Mouse (Mus musculus) lung, embryonic 15.5 days (tissue): ENCODE measurements around the gene Nme3. TPM values are rescaled to one million over a fixed set of nuclear protein-coding genes. Genes with fewer than 3 reads are reported as not detected.

Experiments
- ATAC-seq: fragments of 200-750 bp; cut with Nextera tagmentation; 2 replicates; pipeline ENCODE4 v1.8.0; 2017; ENCODE audit warnings: moderate number of reproducible peaks, borderline replicate concordance; ENCODE audit not compliant: low FRiP score, low TSS enrichment; ENCODE audit errors: extremely low read depth
- H3K27ac ChIP-seq: fragments of 300-500 bp; sonication (generic); 2 replicates; pipeline ENCODE4 v1.5.1; 2015; ENCODE audit warnings: moderate library complexity, mild to moderate bottlenecking, inconsistent platforms
- H3K27me3 ChIP-seq: fragments of 300-500 bp; sonication (generic); 2 replicates; pipeline ENCODE4 v1.6.1; 2015; ENCODE audit warnings: inconsistent platforms
- H3K36me3 ChIP-seq: fragments of 300-500 bp; sonication (generic); 2 replicates; pipeline ENCODE4 v1.6.1; 2015; ENCODE audit warnings: inconsistent platforms
- H3K4me1 ChIP-seq: fragments of 300-500 bp; sonication (generic); 2 replicates; pipeline ENCODE4 v1.6.1; 2015; ENCODE audit warnings: inconsistent platforms
- H3K4me2 ChIP-seq: fragments of 300-500 bp; sonication (generic); 2 replicates; pipeline ENCODE4 v1.6.1; 2015; ENCODE audit warnings: inconsistent platforms, mild to moderate bottlenecking, moderate library complexity
- H3K4me3 ChIP-seq: fragments of 300-500 bp; sonication (generic); 2 replicates; pipeline ENCODE4 v1.5.1; 2015; ENCODE audit warnings: mild to moderate bottlenecking, inconsistent platforms
- H3K9ac ChIP-seq: fragments of 300-500 bp; sonication (generic); 2 replicates; pipeline ENCODE4 v1.6.1; 2015; ENCODE audit warnings: inconsistent platforms
- H3K9me3 ChIP-seq: fragments of 300-500 bp; sonication (generic); 2 replicates; pipeline ENCODE4 v1.6.1; 2016; ENCODE audit warnings: inconsistent platforms
- WGBS: fragments of 180-500 bp; shearing (Covaris S2); methylation state at CpG from one replicate; pipeline ENCODE4 v1.1.7; 2015; 5-methylcytosine and 5-hydroxymethylcytosine counted together
- polyA plus RNA-seq: library from polyadenylated mRNA; unstranded; fragments of >200 nt; fragmentation: Nextera tagmentation; extraction: Ambion mirVana; gene quantifications from 2 replicates; pipeline ENCODE4 v1.2.1, GENCODE M21; 2015

Nme3 gene
- polyA plus RNA-seq, 1 experiment from 2014 or later = 67.1 TPM

DNA sequence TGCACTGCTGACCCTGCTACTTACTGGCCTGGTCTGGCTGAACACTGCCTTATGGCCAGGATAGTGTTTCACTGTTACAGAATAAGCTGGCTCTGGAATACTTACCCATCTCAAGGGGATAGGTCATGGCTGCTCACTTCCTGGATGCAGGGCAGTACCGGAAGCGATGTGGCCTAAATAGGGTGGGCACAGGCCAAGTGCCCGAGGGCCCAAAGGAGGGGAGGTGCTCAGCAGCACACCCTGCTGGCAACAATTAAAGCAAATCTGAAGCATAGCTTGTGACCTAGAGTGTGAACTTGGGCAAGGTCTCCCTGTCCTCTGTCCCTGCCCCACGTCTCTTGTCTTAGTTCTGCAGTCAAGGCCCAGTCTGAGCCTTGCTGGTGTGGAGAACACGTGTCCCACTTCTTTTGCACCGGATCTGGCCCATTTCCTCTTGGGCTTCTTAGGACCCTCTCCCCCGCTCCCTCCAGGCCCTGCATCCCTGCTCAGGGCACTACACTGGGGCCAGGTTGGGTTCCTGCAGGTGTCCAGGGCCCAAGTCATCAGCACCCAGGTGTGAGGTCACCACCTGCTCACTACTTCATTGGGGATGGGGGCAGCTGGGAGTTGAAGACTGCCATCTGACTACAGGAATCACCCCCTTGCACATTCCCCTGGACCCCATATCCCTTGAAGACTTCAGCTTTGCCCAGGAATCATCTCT lies 14.4 kb upstream of the Nme3 start:
- no peak overlapping the region for H3K27ac ChIP-seq
- no peaks in the 10 kb centered on the region for H3K9me3 ChIP-seq
- no peaks in the 10 kb centered on the region for H3K27me3 ChIP-seq
- H3K9ac ChIP-seq = no peak overlapping the region
- WGBS = 43% methylated on average over 7 of the region's 7 CpGs
- H3K36me3 ChIP-seq = 0 out of 2 replicates have a peak, but pooled peaks cover 3% of the 10 kb centered on the region
- no peak for ATAC-seq
- peaks cover 17% of the 10 kb centered on the region for H3K4me1 ChIP-seq
- no peak overlapping the region for H3K4me3 ChIP-seq
- H3K4me2 ChIP-seq = no peak overlapping the region

DNA sequence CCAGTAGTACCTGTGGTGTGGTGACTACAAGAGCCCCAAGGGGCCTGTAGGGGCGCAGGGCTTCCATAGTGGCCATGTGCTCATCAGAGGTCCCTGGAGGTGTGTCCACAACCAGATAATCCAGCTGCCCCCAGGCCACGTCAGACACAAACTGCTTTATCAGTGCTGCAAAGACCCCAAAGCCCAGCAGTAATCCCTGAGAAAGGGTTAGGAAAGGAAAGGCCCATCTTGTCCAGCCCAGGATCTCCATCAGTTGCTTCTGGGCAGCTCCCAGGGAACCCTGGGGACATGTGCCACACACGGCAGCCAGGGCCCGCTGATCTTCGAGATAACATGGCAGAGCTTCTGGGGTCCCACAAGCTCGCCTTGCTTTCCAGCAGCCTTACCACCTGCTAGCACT lies 11.9 kb upstream of the Nme3 start:
- no peaks in the 10 kb centered on the region for H3K9me3 ChIP-seq
- 74% methylated on average over 6 of the region's 6 CpGs for WGBS
- ATAC-seq = no peak
- no peak overlapping the region for H3K27ac ChIP-seq
- peaks cover 24% of the 10 kb centered on the region for H3K4me1 ChIP-seq
- H3K4me3 ChIP-seq = no peak overlapping the region
- H3K27me3 ChIP-seq = no peaks in the 10 kb centered on the region
- 0 out of 2 replicates have a peak, but pooled peaks cover 3% of the 10 kb centered on the region for H3K36me3 ChIP-seq
- H3K4me2 ChIP-seq = no peak overlapping the region
- no peak overlapping the region for H3K9ac ChIP-seq

DNA sequence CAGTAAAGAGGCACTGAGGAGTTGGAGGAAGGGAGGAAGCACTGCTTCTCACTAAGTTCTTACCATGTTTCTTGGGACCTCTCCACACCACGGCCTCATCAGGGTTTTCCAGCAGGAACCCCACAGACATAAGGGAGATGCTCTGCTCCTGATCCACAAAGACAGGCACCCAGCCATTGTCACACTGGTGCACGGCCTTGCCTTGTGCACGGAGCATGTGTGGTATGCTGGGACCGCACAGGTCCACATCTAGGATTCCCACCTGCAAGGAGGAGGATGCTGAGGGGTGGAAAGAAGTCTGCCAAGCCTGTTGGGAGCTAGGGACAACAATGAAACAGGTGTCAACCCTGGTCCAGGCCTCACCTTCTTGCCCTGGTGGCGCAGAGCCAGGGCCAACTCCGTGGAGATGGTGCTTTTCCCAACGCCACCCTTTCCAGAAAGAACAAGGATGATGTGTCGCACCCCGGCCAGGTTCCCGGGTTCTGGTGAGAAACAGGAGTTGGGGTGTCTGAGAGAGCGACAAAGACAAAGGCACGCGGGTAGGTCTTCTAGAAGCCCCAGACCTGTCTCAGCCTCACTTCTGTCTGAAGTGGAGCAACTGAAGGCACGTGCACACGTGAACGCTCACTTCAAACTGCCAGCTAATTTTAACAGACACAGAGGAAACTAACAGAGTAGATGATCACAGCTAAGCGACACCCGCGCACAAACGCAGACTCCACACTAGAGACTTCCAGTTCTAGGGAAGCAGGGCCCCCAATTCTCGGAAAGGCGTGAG lies 10.8 kb upstream of the Nme3 start:
- Histone ChIP-seq H3K4me1 (peaks cover 24% of the 10 kb centered on the region), H3K4me3 (peak overlapping the region; percentile 66), H3K9me3 (no peaks in the 10 kb centered on the region), H3K9ac (peak overlapping the region; percentile 52), H3K4me2 (peak overlapping the region; percentile 87), H3K36me3 (peaks cover 6% of the 10 kb centered on the region), H3K27me3 (no peaks in the 10 kb centered on the region), H3K27ac (no peak overlapping the region)
- no peak for ATAC-seq
- WGBS = 20% methylated on average over 22 of the region's 22 CpGs

DNA sequence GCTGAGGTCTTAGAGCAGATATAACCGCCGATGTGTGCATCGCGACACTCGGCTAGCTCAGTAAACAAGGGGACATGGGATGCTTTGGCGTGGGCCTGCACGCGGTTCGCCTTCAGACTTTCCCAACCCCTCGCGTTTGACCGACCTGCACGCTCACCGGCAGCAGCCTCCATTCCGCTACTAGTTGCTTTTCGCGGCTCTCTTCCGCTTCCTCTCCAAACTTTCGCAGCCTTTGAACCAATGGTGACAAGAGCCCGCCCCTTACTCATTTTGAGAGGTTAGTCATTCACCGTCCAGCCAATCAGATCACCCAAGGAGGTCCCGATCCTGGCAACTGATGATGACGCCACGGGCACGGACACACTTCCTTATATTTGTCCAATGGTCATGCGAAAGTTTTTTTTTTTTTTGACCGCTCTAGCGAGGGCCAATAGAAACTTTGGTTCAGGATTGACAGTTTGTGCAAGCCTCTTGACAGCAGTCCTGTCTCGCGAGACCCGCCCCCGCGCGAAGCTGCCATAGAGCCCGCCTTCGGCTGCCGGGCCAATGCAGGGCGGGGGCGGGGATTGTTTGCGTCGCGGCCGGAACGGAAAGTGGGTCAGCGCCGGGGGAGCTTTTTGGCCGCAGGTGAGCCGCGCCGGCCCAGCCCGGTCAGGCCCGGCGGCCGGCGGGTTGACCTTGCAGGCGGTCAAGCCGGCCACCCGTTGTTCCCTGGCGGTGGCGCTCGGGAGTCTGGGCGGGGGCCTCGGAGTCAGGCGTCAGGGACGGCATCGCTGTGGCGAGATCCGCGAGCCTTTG lies 10.0 kb upstream of the Nme3 start, which contains the start of the genes Nubp2 and Spsb3:
TSS of gene Nubp2 (minus strand) at position 216 of the 798 bp plus-strand sequence.
TSS of gene Spsb3 (plus strand) at position 510 of the 798 bp plus-strand sequence.
- no peaks in the 10 kb centered on the region for H3K9me3 ChIP-seq
- under 1% methylated on average over 69 of the region's 69 CpGs for WGBS
- no peaks in the 10 kb centered on the region for H3K27me3 ChIP-seq
- peak within 1 kb of the TSS; percentile 46 for H3K27ac ChIP-seq
- peak within 1 kb of the TSS; percentile 89 for H3K9ac ChIP-seq
- H3K36me3 ChIP-seq = peaks cover 13% of the 10 kb centered on the region
- H3K4me1 ChIP-seq = peaks cover 24% of the 10 kb centered on the region
- ATAC-seq = peak; percentile 96
- H3K4me3 ChIP-seq = peak within 1 kb of the TSS; percentile 97
- peak within 1 kb of the TSS; percentile 87 for H3K4me2 ChIP-seq

DNA sequence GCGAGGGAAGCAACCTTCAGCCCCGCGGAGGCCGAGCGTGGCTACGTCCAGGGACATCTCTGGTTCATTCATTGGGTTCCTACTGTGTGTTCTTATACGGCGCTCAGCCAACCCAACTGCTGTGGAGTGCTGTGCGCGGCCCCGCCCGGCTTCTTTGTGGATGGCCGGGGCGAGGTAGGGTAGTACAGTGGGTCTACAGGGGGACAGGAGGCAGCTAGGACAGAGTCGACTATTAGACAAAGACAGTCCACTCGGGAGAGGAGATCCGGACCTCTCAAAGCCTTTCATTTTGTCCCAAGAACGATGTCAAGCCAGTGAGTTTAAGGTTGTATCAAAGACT lies 9.4 kb upstream of the Nme3 start:
- Histone ChIP-seq H3K4me2 (peak overlapping the region; percentile 81), H3K4me1 (peaks cover 24% of the 10 kb centered on the region), H3K27ac (peak overlapping the region; percentile 46), H3K9ac (peak overlapping the region; percentile 89), H3K9me3 (no peaks in the 10 kb centered on the region), H3K27me3 (no peaks in the 10 kb centered on the region), H3K36me3 (peaks cover 18% of the 10 kb centered on the region), H3K4me3 (peak overlapping the region; percentile 97)
- WGBS = 1% methylated on average over 18 of the region's 18 CpGs
- ATAC-seq = peak; percentile 2; the same call in 1 of the 2 replicates

DNA sequence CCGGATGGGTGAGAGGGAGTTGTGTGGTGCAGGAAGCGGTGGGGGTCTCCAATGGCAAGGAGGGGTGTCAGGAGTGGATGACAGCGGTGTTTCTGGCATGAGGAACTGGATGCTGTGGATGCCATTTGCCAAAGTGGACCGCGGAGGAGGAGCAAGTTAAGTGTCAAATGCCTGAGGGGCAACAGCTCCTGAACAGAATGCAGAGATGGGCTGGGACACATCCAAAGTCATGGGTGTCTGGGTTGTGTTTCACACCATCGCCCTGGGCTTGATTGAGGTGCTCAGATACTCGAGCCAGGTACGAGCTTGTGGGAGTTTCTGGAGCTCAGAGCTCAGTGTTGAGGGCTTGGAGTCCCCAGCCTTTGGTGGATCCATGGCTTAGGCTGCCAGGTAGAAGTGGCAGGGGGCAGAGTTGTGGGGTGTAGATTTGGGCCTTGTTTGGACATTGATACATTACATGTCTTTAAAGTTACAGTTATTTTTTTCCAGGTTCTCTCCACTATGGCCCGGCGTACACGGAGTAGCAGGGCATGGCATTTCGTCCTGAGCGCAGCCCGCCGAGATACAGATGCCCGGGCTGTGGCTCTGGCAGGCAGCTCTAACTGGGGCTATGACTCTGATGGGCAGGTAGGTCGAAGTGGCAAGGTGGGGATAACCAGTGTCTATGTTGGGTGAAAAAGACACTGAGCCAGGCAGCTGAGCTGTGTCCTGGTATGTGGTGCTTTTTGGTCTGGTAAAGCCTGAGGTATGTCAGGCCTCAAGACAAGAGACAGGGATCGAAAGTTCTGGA lies 8.8 kb upstream of the Nme3 start:
- H3K27me3 ChIP-seq = no peaks in the 10 kb centered on the region
- H3K4me2 ChIP-seq = peak overlapping the region; percentile 81
- peaks cover 24% of the 10 kb centered on the region for H3K4me1 ChIP-seq
- 56% methylated on average over 18 of the region's 18 CpGs for WGBS
- H3K27ac ChIP-seq = no peak overlapping the region
- H3K9ac ChIP-seq = peak overlapping the region; percentile 89
- ATAC-seq = no peak
- H3K9me3 ChIP-seq = no peaks in the 10 kb centered on the region
- H3K4me3 ChIP-seq = peak overlapping the region; percentile 97
- H3K36me3 ChIP-seq = peaks cover 24% of the 10 kb centered on the region

DNA sequence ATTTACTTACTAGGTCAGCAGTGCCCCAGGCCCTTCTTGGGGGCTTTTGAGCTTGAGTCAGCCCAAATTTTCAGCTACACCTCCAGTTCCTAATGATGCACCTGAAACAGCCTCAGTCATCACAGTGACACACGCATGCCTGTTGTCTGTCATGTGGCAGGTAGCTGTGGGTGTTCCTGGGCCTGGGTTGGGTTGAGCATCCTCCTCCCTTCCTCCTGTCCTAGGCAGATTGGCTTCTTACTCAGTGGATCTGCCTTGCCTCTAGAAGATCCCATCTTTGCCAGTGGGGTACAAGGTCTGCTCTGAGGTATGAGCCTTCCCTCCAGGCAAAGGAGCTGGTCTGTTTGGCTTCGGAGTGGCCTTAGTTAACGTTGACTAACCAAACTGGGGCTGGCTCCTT lies 7.4 kb upstream of the Nme3 start:
- no peak overlapping the region for H3K27ac ChIP-seq
- H3K4me1 ChIP-seq = peaks cover 29% of the 10 kb centered on the region
- H3K9ac ChIP-seq = no peak overlapping the region
- no peak for ATAC-seq
- H3K9me3 ChIP-seq = no peaks in the 10 kb centered on the region
- 80% methylated on average over 3 of the region's 3 CpGs for WGBS
- H3K36me3 ChIP-seq = peaks cover 33% of the 10 kb centered on the region
- no peaks in the 10 kb centered on the region for H3K27me3 ChIP-seq
- no peak overlapping the region for H3K4me3 ChIP-seq
- H3K4me2 ChIP-seq = no peak overlapping the region

DNA sequence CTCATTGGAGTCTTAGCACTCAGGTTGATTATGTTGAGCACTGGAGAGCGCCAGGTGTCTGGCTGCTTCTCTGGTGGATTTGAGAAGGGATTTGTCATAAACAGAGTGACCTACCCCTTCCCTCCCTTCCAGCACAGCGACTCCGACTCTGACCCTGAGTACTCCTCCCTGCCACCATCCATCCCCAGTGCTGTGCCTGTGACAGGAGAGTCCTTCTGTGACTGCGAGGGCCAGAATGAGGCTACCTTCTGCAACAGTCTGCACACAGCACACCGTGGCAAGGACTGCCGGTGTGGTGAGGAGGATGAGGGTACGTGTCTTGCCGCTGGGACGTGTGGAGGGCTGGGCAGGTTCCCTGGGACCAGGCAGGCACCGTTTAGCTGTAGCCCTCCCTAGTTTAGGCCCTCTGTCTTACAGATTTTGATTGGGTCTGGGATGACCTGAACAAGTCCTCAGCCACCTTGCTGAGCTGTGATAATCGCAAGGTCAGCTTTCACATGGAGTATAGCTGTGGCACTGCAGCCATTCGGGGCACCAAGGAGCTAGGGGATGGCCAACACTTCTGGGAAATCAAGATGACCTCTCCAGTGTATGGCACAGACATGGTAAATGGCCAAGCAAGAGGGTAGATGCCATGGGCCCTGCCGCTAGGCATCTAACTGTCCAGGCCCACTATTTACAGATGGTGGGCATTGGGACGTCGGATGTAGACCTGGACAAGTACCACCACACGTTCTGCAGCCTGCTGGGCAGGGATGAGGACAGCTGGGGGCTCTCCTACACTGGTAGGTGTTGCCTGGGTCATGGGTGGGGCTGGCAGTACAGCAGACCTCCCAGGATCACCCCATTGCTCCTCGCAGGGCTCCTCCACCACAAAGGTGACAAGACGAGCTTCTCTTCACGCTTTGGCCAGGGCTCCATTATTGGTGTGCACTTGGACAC lies 5.9 kb upstream of the Nme3 start:
- 86% methylated on average over 19 of the region's 19 CpGs for WGBS
- no peak overlapping the region for H3K27ac ChIP-seq
- H3K27me3 ChIP-seq = no peaks in the 10 kb centered on the region
- no peaks in the 10 kb centered on the region for H3K9me3 ChIP-seq
- no peak overlapping the region for H3K4me2 ChIP-seq
- no peak overlapping the region for H3K9ac ChIP-seq
- H3K4me3 ChIP-seq = no peak overlapping the region
- ATAC-seq = no peak
- peaks cover 29% of the 10 kb centered on the region for H3K4me1 ChIP-seq
- H3K36me3 ChIP-seq = peaks cover 33% of the 10 kb centered on the region

DNA sequence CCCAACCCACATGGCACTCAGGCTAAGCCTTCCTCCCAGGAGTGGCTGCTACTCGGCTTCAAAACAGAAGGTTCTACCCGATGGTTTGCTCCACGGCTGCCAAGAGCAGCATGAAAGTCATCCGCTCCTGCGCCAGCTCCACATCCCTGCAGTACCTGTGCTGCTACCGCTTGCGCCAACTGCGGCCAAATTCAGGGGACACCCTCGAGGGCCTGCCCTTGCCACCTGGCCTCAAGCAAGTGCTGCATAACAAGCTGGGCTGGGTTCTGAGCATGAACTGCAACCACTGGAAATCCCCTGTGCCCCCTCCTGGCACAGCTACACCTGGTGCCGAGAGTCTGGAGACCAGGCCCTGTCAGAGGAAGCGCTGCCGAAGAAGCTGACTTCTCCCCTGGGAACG lies 5.0 kb upstream of the Nme3 start:
- no peak for ATAC-seq
- Histone ChIP-seq H3K36me3 (peaks cover 33% of the 10 kb centered on the region), H3K27ac (no peak overlapping the region), H3K27me3 (no peaks in the 10 kb centered on the region), H3K4me2 (no peak overlapping the region), H3K4me3 (no peak overlapping the region), H3K4me1 (peaks cover 31% of the 10 kb centered on the region), H3K9me3 (no peaks in the 10 kb centered on the region), H3K9ac (no peak overlapping the region)
- 82% methylated on average over 13 of the region's 13 CpGs for WGBS

DNA sequence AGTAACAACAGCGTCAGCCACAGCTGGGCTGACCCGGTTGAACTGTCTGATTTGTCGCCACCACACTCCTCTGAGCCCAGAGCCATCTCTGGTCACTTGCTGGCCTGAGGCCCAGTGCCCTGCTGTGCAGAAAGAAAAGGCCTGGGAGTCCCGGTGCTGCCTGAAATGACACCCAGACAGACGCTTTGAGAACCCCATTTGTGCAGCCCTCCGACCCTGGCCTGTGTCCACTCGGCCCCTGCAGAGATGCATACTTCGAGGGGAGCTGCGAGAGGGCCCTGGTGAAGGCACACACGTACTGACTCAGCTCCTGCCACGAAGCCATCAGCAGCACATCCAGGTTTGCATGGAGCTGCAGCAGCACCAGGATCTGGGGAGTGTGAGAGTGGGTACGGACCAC lies 3.5 kb upstream of the Nme3 start:
- no peak overlapping the region for H3K4me2 ChIP-seq
- 88% methylated on average over 12 of the region's 12 CpGs for WGBS
- no peak overlapping the region for H3K27ac ChIP-seq
- ATAC-seq = no peak
- peaks cover 35% of the 10 kb centered on the region for H3K4me1 ChIP-seq
- no peaks in the 10 kb centered on the region for H3K9me3 ChIP-seq
- H3K4me3 ChIP-seq = no peak overlapping the region
- H3K27me3 ChIP-seq = no peaks in the 10 kb centered on the region
- peaks cover 39% of the 10 kb centered on the region for H3K36me3 ChIP-seq
- H3K9ac ChIP-seq = no peak overlapping the region
